Mouse (Mus musculus) gastrocnemius, adult 2 months (tissue): ENCODE measurements at regions not wholly inside any gene's neighbourhood (a gene's known extent, or its start where the extent isn't known, plus 50 kb on each side); places are given as distances from the start of the nearest gene placed in this dataset.

Source experiments
- DNase-seq: peaks from one replicate; pipeline ENCODE4 v3.0.0; 2022
- H3K27ac ChIP-seq: fragments of 200-600 bp; 2 replicates; pipeline ENCODE4 v1.8.1; 2022; ENCODE audit warnings: mild to moderate bottlenecking
- H3K4me3 ChIP-seq: fragments of 200-600 bp; 2 replicates; pipeline ENCODE4 v1.8.1; 2022; ENCODE audit warnings: mild to moderate bottlenecking, moderate library complexity
- CTCF ChIP-seq: fragments of 200-600 bp; IDR thresholded peaks from 2 replicates; pipeline ENCODE4 v1.8.1; 2022; ENCODE audit warnings: antibody characterized with exemption, mild to moderate bottlenecking, moderate library complexity
- intact Hi-C: fragments of 180-260 bp; cut with DNase I; formaldehyde crosslinking; loops from one replicate; pipeline ENCODE4 v1.15.1; 2025

DNA sequence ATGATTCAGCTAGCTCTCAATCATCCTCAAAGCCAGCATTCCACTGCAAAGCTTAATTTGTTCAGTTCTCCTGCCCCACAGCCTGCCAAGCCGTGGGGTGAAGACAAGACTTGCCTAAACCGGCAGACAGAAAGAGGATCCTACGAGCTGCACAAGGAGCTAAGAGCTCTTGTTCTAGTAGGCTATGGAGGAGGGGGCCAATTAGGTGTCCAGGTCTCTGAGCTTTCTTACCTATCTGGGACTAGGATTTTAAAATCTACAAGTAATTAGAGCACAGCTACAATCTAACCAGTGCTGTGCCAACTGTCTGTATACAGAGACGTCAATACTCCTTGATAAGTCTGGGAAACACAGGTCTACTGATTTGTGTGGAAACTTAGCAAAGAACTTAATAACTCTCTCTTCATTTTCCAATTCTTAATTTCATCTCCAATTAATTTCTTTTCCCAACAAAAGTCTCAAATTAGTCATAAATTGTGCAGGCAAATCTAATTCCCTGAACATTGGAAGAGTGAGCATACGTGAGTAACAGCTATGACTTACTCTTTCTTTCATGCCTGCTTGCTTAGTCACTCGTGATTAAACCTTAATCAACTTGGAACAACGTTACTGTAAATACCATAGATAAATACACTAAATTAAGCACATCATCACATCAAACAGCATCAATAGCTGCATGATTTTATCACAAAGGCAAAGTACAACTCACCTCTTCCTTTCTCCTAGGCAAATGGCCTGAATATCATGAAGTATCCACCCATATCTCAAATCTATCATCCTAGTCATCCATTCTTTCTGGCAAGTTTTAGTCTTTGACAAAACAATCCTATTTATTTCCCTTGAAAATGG, 87.1 kb upstream of the Mtap start:
- no peak for DNase-seq
- no peak overlapping the region for H3K4me3 ChIP-seq
- no peak overlapping the region for H3K27ac ChIP-seq
- intact Hi-C loops, result no loop called here
- TF ChIP-seq CTCF, result no peak

DNA sequence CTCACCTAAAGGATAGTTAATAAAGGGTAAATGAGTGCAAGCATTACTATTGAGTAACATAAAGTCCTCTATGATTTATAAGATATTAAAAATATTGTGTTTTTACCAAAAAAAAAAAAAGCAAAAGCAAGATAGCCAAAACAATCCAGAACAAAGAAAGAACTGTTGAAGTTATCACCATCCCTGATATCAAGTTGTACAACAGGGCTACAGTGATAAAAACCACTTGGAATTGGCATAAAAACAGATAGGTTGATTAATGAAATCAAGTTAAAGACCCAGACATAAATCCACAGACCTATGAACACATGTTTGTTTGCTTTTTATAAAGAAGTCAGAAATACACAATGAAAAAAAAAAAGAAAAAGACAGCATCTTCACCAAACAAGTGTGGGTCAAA, 92.4 kb upstream of the Mtap start:
- no peak overlapping the region for H3K4me3 ChIP-seq
- TF ChIP-seq CTCF, result no peak
- H3K27ac ChIP-seq, result no peak overlapping the region
- no peak for DNase-seq
- intact Hi-C loops, result no loop called here

DNA sequence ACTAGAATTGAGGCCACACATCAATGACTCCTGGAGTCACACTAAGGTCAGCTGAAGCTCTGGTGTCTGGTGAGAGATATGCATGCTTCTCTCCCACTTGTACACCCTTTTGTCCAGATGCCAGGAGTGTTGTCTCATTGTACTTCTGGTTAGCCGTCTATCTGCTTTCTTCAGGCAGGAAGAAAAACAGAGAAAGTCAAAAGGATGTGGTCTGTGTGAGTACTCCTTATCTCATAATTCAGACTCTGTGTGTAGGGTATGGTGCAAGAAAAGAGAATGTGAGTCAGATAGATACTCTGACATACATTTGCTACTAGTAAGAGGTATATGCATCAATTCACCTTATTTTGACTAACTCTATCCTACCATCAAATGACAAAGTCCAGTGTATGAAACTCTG, 92.9 kb upstream of the Mtap start:
- intact Hi-C loops, result no loop called here
- no peak overlapping the region for H3K27ac ChIP-seq

GRCm38 (mm10) chr4:89040856-89041255, 96.1 kb upstream of the Mtap start:
- intact Hi-C loops, result no loop called here
- peak; percentile 68 for DNase-seq
- peak overlapping the region; percentile 29 for H3K4me3 ChIP-seq
- TF ChIP-seq CTCF, result no peak
- peak overlapping the region; percentile 40 for H3K27ac ChIP-seq

More for the DNA sequence above, 92.9 kb upstream of the Mtap start:
- no peak overlapping the region for H3K4me3 ChIP-seq
- no peak for DNase-seq
- no peak for TF ChIP-seq CTCF

- intact Hi-C loops, result loop anchor here (2.0 kb wide), 1 partner anchor 64 kb away; no protein-coding TSS in a partner anchor
- DNase-seq, result no peak
Measured at GRCm38 (mm10) chr4:89038906-89039305, 98.0 kb upstream of the Mtap start.

GRCm38 (mm10) chr4:89038135-89038534, 98.8 kb upstream of the Mtap start:
- H3K27ac ChIP-seq, result no peak overlapping the region
- no peak for DNase-seq
- intact Hi-C loops, result loop anchor here (2.0 kb wide), 1 partner anchor 63 kb away; no protein-coding TSS in a partner anchor
- H3K4me3 ChIP-seq, result no peak overlapping the region
- no peak for TF ChIP-seq CTCF

More at GRCm38 (mm10) chr4:89038906-89039305, 98.0 kb upstream of the Mtap start:
- TF ChIP-seq CTCF, result no peak
- Histone ChIP-seq H3K4me3 (no peak overlapping the region), H3K27ac (peak overlapping the region; percentile 35; the same call in 1 of the 2 replicates)

DNA sequence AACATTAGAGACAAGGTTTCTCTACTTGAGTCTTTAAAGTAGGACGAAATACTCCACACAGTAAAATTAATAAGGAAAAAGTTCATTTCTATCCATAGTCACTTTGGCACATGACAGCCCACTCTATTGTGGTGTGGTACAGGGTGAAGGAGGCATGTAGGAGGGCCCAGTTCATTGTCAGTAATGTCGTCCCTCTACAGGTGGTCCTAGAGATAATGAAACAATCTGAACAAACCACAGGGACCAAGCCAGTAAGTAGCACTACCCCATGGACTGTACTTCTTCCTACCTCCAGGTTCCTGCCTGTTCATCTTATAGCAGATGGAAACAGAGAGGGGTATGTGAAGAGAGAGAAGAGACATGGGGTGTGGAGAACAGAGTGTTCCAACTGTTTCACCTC, 102.1 kb upstream of the Mtap start:
- no peak overlapping the region for H3K4me3 ChIP-seq
- no peak for DNase-seq
- intact Hi-C loops, result no loop called here

GRCm38 (mm10) chr4:89034299-89034698, 102.6 kb upstream of the Mtap start:
- Histone ChIP-seq H3K4me3 (no peak overlapping the region), H3K27ac (no peak overlapping the region)
- TF ChIP-seq CTCF, result no peak
- intact Hi-C loops, result no loop called here
- DNase-seq, result no peak

More for the DNA sequence above, 102.1 kb upstream of the Mtap start:
- no peak for TF ChIP-seq CTCF
- H3K27ac ChIP-seq, result no peak overlapping the region

- no peak for DNase-seq
- Histone ChIP-seq H3K27ac (no peak overlapping the region), H3K4me3 (no peak overlapping the region)
- intact Hi-C loops, result no loop called here
- TF ChIP-seq CTCF, result no peak
Measured at GRCm38 (mm10) chr4:89012681-89013353, 124.1 kb upstream of the Mtap start.

- H3K4me3 ChIP-seq, result no peak overlapping the region
- no peak for DNase-seq
- intact Hi-C loops, result no loop called here
- TF ChIP-seq CTCF, result no peak
- no peak overlapping the region for H3K27ac ChIP-seq
Measured at GRCm38 (mm10) chr4:89008561-89008960, 128.4 kb upstream of the Mtap start.

DNA sequence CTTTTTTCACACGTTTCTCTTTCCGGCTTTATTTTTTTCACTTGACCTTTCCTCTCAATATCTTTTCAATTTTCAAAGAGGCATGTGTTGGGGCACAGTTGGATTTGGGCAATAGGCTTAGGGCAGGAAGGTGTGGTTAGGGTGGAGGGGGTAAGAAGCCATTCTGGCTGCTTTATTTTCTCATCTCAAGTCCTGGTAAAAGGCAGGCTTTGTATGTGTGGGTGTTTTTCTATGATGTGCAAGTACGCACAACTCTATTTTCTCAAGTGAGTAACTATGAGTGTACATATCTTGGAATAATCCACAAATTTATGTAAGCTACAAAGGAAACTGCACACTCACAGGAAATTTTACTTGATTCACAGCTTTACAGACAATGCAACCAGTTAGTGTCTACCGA, 121.5 kb upstream of the Ifne start:
- intact Hi-C loops, result no loop called here
- no peak for TF ChIP-seq CTCF
- DNase-seq, result no peak
- H3K27ac ChIP-seq, result no peak overlapping the region
- H3K4me3 ChIP-seq, result no peak overlapping the region

DNA sequence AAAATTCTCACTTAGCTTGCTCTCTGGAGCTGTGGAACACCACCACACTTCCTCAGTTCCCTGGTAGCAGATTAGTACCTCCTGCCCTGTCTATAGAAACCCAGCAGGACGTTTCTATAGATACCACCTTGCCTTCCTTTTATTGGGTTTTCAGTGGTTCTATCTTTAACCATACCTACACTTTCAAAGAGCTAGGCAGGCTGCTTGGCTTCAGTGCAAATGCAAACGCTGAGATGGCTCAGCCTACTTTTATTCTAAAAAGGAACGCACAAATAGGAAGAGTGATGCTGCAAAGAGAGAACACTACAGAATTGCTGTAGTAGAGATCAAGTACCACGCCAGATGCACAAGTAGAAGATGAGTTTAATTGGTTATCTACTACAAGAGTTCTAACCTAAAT, 120.9 kb upstream of the Ifne start:
- H3K27ac ChIP-seq, result no peak overlapping the region
- TF ChIP-seq CTCF, result no peak
- H3K4me3 ChIP-seq, result no peak overlapping the region
- intact Hi-C loops, result no loop called here
- no peak for DNase-seq

DNA sequence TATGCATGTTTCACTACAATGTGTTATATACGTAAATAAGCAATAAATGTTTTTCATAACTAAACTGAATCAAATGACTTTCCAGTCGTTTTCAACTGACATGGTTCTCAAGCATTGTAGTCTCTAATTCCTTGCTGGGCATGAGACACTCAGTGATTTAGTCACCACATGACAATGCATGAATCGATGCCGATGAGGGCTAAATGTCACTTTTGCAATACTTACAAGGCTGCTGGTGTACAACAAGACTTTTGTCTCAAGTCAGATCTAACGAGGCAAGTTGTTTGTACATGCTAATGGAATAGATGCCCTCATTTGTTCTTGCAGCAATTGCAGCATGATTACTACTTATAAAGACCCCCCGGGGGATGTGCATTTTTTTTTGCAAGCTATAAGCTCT, 120.2 kb upstream of the Ifne start:
- Histone ChIP-seq H3K27ac (no peak overlapping the region), H3K4me3 (no peak overlapping the region)
- intact Hi-C loops, result no loop called here
- DNase-seq, result no peak
- TF ChIP-seq CTCF, result no peak

DNA sequence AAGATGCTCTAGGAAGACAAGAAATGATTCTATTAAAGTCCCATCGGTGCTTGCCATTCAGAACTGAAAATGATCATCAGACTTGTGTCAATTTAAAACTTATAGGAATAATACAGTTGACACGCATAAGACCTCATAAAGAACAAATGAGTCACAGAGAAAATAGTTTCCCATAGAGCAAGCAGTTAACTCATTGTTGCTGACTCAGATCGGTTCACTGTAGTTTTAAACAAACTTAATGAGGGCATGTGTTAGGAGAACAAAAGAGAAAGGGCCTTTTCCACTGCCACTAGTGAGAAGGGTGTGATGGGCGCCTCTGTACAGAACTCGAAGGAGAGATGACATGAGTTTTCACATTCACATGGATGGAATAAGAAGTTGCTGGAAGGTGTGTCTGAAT, 118.3 kb upstream of the Ifne start:
- Histone ChIP-seq H3K4me3 (no peak overlapping the region), H3K27ac (no peak overlapping the region)
- no peak for TF ChIP-seq CTCF
- no peak for DNase-seq
- intact Hi-C loops, result no loop called here
